Mouse (Mus musculus) ES-E14 (cell line): ENCODE results near the gene Slc2a3. TPM values are rescaled to one million over a fixed set of nuclear protein-coding genes. Genes with fewer than 3 reads are reported as not detected.

Experiments
- DNase-seq: peaks from one replicate; pipeline ENCODE4 v3.0.0-alpha.2; 2013; ENCODE audit warnings: low read depth, low spot score
- H3K27ac ChIP-seq: 2 replicates; pipeline ENCODE4 v1.5.1; 2012; ENCODE audit warnings: low read depth, mild to moderate bottlenecking, low read length, moderate library complexity, mixed read lengths; ENCODE audit not compliant: poor library complexity, insufficient read depth, severe bottlenecking
- H3K36me3 ChIP-seq: 2 replicates; pipeline ENCODE4 v1.6.1; 2012; ENCODE audit warnings: mild to moderate bottlenecking, low read length, moderate library complexity, mixed read lengths; ENCODE audit not compliant: control insufficient read depth, poor library complexity, insufficient read depth, severe bottlenecking
- H3K4me1 ChIP-seq, 2 experiments: fragments of 150-350 bp in 1 of 2; sonication (generic) in 1 of 2; 2 replicates each; pipeline ENCODE4 v1.6.1; 2012; ENCODE audit warnings: low read length in 2 of 2, mild to moderate bottlenecking in 1 of 2, mixed read lengths in 1 of 2; ENCODE audit not compliant: control insufficient read depth in 2 of 2, insufficient read depth in 2 of 2, poor library complexity in 1 of 2
- H3K4me3 ChIP-seq, 2 experiments: fragments of 150-350 bp in 1 of 2; sonication (generic) in 1 of 2; 2 replicates each; pipeline ENCODE4 v1.5.1; 2012; ENCODE audit warnings: low read length in 2 of 2, low read depth in 1 of 2, mild to moderate bottlenecking in 1 of 2, mixed read lengths in 1 of 2; ENCODE audit not compliant: insufficient read depth in 1 of 2, poor library complexity in 1 of 2, severe bottlenecking in 1 of 2
- H3K9ac ChIP-seq: 2 replicates; pipeline ENCODE4 v1.6.1; 2012; ENCODE audit warnings: low read depth, mild to moderate bottlenecking, low read length, mixed read lengths; ENCODE audit not compliant: poor library complexity, insufficient read depth, severe bottlenecking
- H3K9me3 ChIP-seq: fragments of 150-350 bp; sonication (generic); 2 replicates; pipeline ENCODE4 v1.6.1; 2012; ENCODE audit warnings: low read depth, mild to moderate bottlenecking, low read length; ENCODE audit not compliant: control insufficient read depth, insufficient read depth
- CHD2 ChIP-seq: IDR thresholded peaks from 2 replicates; pipeline ENCODE4 v1.6.1; 2014; ENCODE audit warnings: mild to moderate bottlenecking, low read depth, low read length, inconsistent platforms
- HCFC1 ChIP-seq: IDR thresholded peaks from 2 replicates; pipeline ENCODE4 v1.6.1; 2012; ENCODE audit warnings: low read length, inconsistent platforms, borderline replicate concordance; ENCODE audit not compliant: insufficient read depth
- MAFK ChIP-seq: IDR thresholded peaks from 2 replicates; pipeline ENCODE4 v1.6.1; 2014; ENCODE audit warnings: mild to moderate bottlenecking, low read depth, low read length, inconsistent platforms; ENCODE audit not compliant: insufficient read depth
- ZC3H11A ChIP-seq: IDR thresholded peaks from 2 replicates; pipeline ENCODE4 v1.6.1; 2012; ENCODE audit warnings: low read depth, mild to moderate bottlenecking, inconsistent platforms, low read length, borderline replicate concordance
- ZNF384 ChIP-seq: IDR thresholded peaks from 2 replicates; pipeline ENCODE4 v1.6.1; 2012; ENCODE audit warnings: low read depth, low read length, inconsistent platforms
- in situ Hi-C, 2 experiments: fragments of 600-800 bp; cut with MboI; formaldehyde crosslinking; loops; one replicate each; pipeline ENCODE4 v1.15.1; 2025; ENCODE audit warnings: low sequenced_read_pairs in 2 of 2, inconsistent platforms in 1 of 2; ENCODE audit not compliant: unreplicated experiment in 2 of 2
- total RNA-seq: library from RNA; depleted of rRNA; stranded (reverse); fragments of 300-350 nt; gene quantifications from 2 replicates; pipeline ENCODE4 v1.2.3, GENCODE M21; 2012

Slc2a3 gene
- total RNA-seq, 1 experiment = 890 TPM

DNA sequence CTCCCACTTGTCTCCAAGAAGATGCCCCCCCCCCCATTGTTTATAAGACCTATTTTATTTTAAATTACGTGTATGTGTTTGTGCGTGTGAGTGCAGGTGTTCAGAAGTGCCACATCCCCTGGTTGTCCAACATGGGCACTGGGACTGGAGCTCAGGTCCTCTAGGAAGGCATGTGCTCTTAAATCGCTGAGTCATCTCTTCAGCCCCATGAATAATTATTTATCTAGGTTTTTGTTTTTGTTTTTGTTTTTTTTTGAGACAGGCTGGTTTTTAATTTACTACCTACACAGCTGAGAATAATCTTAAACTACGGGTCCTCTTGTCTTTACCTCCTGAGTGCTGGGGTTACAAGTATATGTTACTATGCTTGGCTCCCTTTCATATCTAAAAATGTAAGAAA is 12.2 kb upstream of the Slc2a3 start:
- TF ChIP-seq MAFK = peak; percentile 85
- no peak for TF ChIP-seq ZC3H11A
- no peak for TF ChIP-seq HCFC1
- no peak for TF ChIP-seq CHD2
- in situ Hi-C loops = no loop called here
- Histone ChIP-seq H3K4me3 (no peak overlapping the region), H3K36me3 (no peaks in the 10 kb centered on the region), H3K9me3 (no peaks in the 10 kb centered on the region), H3K4me1 (peaks cover 0 to 7% of the 10 kb centered on the region in 2 experiments; a peak in 2 of 4 replicates), H3K9ac (no peak overlapping the region), H3K27ac (no peak overlapping the region)
- no peak for DNase-seq

GRCm38 (mm10) chr6:122812716-122813115 is 11.3 kb upstream of the Slc2a3 start:
- no peak for TF ChIP-seq CHD2
- no peak for TF ChIP-seq HCFC1
- no peak for TF ChIP-seq MAFK
- no peak for TF ChIP-seq ZC3H11A
- no peak for TF ChIP-seq ZNF384
- in situ Hi-C loops = no loop called here
- no peak overlapping the region for H3K9ac ChIP-seq
- H3K36me3 ChIP-seq = no peaks in the 10 kb centered on the region
- no peaks in the 10 kb centered on the region for H3K9me3 ChIP-seq
- H3K4me3 ChIP-seq = no peak overlapping the region
- H3K4me1 ChIP-seq = peaks cover 0 to 7% of the 10 kb centered on the region in 2 experiments; a peak in 2 of 4 replicates
- no peak for DNase-seq
- no peak overlapping the region for H3K27ac ChIP-seq

GRCm38 (mm10) chr6:122811771-122812600 is 10.5 kb upstream of the Slc2a3 start:
- Histone ChIP-seq H3K4me3 (peak overlapping the region; percentile 76 to 79), H3K27ac (no peak overlapping the region; the same call in 1 of the 2 replicates), H3K9ac (peak overlapping the region; percentile 27; the same call in 1 of the 2 replicates), H3K9me3 (no peaks in the 10 kb centered on the region), H3K4me1 (peaks cover 0 to 7% of the 10 kb centered on the region in 2 experiments; a peak in 2 of 4 replicates), H3K36me3 (no peaks in the 10 kb centered on the region)
- in situ Hi-C loops = no loop called here
- TF ChIP-seq ZC3H11A (no peak), CHD2 (no peak), ZNF384 (no peak), MAFK (no peak), HCFC1 (no peak)
- DNase-seq = no peak

GRCm38 (mm10) chr6:122811280-122811652 is 9.8 kb upstream of the Slc2a3 start:
- Histone ChIP-seq H3K4me3 (peak overlapping the region; percentile 76 to 79), H3K27ac (peak overlapping the region; percentile 97), H3K9ac (peak overlapping the region; percentile 83), H3K36me3 (no peaks in the 10 kb centered on the region), H3K4me1 (peaks cover 0 to 7% of the 10 kb centered on the region in 2 experiments; a peak in 2 of 4 replicates), H3K9me3 (no peaks in the 10 kb centered on the region)
- DNase-seq = peak; percentile 83
- in situ Hi-C loops = no loop called here
- TF ChIP-seq ZC3H11A (no peak), CHD2 (no peak), HCFC1 (no peak), ZNF384 (no peak), MAFK (no peak)
